Mouse (Mus musculus) kidney, postnatal 36 days (tissue): ENCODE measurements around the gene Smchd1.
"Not testable (repeated sequence)": the region's sequence is repeated elsewhere in the genome, so short reads cannot be mapped to it uniquely, and the experiment has no call there.

Experiments used
- DNase-seq, 2 experiments: peaks; one replicate each; pipeline ENCODE4 v3.0.0; 2021 to 2022; ENCODE audit warnings: mixed read lengths in 2 of 2

The Smchd1 gene

DNA sequence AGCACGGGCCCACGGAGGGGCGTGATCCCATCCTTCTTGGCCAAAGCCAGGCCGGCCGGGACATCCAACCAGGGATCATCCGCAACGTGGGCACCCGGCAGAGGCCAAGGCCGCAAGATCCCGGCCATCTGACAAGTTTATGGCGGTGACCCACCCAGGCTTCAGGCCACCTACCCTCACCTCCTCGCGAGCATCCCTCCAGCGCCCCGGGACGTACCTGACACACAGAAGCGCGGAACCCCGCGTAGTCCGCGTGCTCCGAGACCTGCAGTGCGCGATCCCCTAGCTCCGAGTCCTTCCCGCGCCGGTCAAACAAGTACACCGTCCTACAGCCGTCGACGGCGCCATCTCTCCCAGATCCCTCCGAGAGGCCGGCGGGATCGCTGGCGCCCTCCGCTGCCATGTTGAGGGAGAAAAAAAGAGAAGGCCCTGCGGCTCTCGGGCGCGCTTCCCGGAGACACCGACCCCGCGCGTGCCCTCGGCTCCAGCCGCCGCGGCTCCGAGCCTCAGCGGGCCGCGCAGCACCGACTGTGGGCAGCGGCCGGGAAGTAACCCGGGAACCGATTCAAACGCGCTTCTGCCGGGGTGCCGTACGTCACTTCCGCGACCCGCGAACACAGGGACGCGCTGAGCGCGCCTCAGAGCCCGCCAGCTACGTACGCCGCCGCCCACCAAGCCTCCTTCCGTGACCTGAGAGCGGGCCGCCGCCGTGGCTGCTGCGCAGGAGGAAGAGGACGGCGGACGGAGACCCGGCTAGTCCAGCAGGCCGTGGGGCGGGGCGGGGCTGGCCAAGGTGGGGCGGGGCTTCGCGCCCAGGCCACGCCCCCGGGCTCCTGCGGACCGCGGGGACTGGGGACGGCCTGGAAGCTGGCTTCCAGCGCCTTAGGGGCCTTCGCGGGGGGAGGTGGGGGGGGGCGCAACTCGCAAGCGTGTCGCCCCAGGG lies at the start of gene Smchd1:
Gene Smchd1, minus strand, starts transcription at position 582 of the 943 bp plus-strand sequence.
- peak; percentile 95 to 96 for DNase-seq

DNA sequence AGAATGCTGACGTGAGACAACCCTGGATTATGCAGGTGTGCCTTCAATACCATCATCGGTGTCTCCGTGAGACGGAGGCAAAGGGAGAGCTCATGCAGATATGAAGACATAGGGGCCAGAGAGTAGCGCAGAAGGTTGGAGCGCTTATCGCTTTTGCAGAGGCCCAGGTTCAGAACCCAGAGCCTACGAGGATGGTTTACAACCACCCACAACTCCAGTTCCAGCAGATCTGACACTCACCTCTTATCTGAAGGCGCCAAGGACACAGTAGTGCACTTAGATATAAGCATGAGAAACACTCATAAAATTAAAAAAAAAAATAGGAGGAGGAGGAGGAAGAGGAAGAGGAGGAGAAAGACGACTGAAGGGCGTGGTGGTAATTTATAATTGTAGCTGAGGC lies 35.2 kb upstream of the Smchd1 start:
- DNase-seq = no peak

- no peak for DNase-seq
These were observed 31.7 kb upstream of the Smchd1 start for GRCm38 (mm10) chr17:71506832-71507231.

DNA sequence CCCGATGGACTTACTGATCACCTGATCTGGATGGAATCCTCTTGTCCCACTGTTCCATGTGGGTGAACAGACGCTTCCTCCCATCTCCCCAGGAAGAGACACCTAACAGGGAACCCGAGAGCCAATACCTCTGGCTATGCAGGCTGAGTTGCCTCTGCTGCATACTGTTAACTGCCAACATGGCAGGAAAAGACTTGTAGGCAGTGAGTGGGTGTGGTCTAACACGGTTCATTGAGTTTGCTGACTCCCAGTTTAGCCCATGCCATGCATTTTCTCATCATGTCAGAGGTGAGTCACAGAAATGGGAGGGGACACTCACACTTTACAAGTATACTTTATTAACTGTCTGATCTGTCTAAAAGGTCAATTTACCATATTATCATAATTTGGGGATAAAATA lies 20.6 kb upstream of the Smchd1 start:
- DNase-seq = no peak

- DNase-seq = no peak
These were observed 16.2 kb upstream of the Smchd1 start for GRCm38 (mm10) chr17:71491332-71491686.

GRCm38 (mm10) chr17:71490666-71491331 lies 15.7 kb upstream of the Smchd1 start:
- DNase-seq = no peak

GRCm38 (mm10) chr17:71489703-71490461 lies 14.7 kb upstream of the Smchd1 start:
- no peak for DNase-seq

- peak; percentile 40 to 45 for DNase-seq
These were observed 11.2 kb upstream of the Smchd1 start for GRCm38 (mm10) chr17:71486231-71486851.

GRCm38 (mm10) chr17:71485791-71486230 lies 10.7 kb upstream of the Smchd1 start:
- peak; percentile 29 to 59 for DNase-seq

DNA sequence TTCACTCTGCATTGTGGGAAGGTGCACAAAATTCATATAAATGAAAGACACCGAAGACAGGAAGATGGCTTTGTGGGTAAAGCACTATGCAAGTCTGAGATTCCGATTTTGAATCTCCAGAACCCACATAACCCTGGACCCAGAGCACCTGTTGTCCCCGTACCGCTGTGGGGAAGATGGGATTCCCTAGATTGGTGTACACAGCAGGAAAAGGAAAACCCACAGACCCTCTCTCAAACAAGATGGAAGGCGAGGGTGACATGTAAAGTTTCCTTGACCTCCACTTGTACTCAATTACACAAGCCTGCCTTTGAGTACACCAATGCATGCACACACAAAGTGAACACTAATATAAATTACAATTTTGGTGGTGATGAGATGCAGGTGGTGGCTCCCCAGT lies 9.6 kb upstream of the Smchd1 start:
- no peak for DNase-seq

- DNase-seq = peak; percentile 42 to 44
These were observed 8.4 kb upstream of the Smchd1 start for GRCm38 (mm10) chr17:71483418-71484060.

- DNase-seq = peak; percentile 17 to 24
These were observed 4.3 kb upstream of the Smchd1 start for GRCm38 (mm10) chr17:71479381-71479901.

DNA sequence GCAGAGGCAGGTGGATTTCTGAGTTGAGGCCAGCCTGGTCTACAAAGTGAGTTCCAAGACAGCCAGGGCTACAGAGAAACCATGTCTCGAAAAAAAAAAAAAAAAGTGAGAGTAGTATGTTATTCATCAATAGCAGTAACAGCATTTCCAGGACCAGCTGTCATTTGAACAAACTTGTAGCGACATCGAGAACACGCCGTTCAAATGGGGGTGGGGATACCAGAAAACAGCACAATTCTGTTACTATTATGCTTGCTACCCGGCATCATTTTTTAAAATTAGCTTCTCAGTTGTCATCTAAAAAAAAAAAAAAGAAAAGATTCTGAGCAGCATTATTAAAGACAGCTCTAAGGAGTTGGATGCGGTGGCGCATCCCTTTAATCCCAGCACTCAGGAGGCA lies 2.3 kb upstream of the Smchd1 start:
- DNase-seq = no peak

DNA sequence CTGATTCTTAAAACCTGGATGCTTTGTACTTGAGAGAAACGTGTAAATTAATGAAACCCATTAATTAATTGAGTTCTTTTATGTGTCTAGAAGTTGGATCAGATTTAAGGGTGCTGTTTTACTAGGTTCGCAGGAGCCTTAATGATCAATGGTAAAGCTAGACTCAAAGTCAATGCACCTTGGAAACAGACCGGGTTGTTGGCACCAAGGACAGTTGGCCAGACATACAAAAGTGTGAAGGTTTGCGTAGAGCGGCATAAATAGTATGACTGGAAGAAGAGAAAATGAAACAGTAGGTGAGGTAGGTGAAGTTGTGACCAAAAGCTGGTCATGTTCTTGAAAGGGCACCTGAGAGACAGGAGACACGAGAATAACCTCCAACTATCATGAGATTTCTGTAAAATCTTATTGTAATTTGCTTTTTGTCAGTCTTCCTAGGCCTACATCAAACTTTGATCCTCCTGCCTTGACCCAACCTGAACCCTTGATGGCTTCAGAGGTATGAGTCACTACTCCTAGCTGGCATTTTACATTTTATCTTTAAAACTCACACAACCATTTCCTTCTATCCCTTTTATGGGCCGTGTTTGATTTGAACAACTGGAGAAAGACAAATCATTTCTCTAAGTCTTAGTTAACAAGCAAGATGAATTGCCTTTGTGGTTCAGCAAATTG lies 1.3 kb upstream of the Smchd1 start:
- DNase-seq = no peak

GRCm38 (mm10) chr17:71475705-71476089 lies 554 bp upstream of the Smchd1 start:
- peak; percentile 48 to 74 for DNase-seq

- no peak for DNase-seq
These were observed 1.0 kb downstream of the Smchd1 start for GRCm38 (mm10) chr17:71474128-71474527.

GRCm38 (mm10) chr17:71471261-71471660 lies 3.9 kb downstream of the Smchd1 start:
- DNase-seq = no peak

DNA sequence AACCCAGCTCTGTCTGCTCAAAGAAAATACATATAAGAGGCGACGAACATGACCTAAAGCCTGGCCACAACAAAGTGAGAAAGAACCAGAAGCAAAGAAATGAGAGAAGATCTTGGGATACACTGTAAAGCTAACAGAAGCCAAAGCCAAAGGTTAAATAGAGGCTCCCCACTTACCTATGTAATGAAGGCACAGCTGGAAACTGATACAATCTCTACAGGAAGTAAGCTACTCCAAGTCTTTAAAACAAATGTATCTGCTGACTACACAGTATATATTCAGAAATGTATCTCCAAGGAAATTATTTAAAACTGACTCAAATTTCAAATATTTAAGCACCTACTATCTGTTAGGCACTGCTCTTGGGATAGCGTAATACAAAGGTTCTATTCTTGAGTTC lies 14.8 kb downstream of the Smchd1 start:
- no peak for DNase-seq

GRCm38 (mm10) chr17:71459818-71460217 lies 15.3 kb downstream of the Smchd1 start, which contains the start of gene Gm4707:
Gm4707 (minus strand) TSS chr17:71459918.
- DNase-seq = no peak

DNA sequence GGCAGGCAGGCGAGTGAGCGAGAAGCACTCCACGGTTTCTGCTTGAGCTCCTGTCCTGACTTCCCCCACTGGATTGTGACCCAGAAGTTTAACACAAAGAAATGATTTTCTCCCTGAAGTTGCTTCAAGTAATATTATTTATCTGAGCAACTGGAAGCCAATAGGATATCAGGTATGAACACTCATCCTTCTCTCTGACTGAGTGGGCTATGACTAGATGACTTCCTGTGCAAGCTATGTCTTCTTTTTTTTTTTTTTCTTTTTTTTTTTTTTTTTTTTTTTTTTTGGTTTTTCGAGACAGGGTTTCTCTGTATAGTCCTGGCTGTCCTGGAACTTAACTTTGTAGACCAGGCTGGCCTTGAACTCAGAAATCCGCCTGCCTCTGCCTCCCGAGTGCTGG lies 17.8 kb downstream of the Smchd1 start:
- not testable (repeated sequence) for DNase-seq

GRCm38 (mm10) chr17:71445191-71445590 lies 30.0 kb downstream of the Smchd1 start:
- DNase-seq = no peak
